ENCODE assay signal across 19 mouse cellular contexts in the genomic region with DNA sequence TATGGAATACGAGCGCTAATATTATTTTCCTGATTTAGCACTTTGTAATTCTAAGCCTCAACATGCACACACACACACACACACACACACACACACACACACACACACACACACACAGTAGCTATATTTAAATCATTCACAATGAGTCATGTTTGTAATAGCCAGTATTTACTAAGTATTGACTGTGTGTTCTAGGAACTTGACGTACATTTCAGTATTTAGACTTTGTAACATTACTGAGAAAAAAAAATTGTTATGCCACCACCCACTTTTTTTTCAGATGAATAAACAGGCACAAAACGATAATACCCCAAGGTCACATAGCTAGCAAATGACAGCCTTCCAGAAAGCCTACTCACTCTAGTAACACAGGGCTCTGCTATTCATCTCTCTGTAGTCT.
"Had no signal": no experiment of that assay in that cellular context is flagged by ENCODE, and none has a peak within 500 bp of the region (broad histone marks: within the 10 kb centered on the region; RNA-seq: fewer than 3 reads in every experiment).

No protein-coding gene starts in this region.

- H3K9ac ChIP-seq: heart, embryonic 13.5 days; heart, embryonic 15.5 days; hindbrain, embryonic 13.5 days; hindbrain, embryonic 15.5 days; kidney, embryonic 15.5 days; limb, embryonic 12.5 days; liver, embryonic 14.5 days had no signal

- H3K4me1 ChIP-seq: hindbrain, embryonic 13.5 days; kidney, embryonic 15.5 days; limb, embryonic 12.5 days had no signal

- H3K4me3 ChIP-seq: heart, adult 2 months; heart, embryonic 13.5 days; heart, embryonic 15.5 days; hindbrain, embryonic 13.5 days; hindbrain, embryonic 15.5 days; kidney, embryonic 15.5 days; left cerebral cortex, adult 2 months; limb, embryonic 10.5 days; limb, embryonic 12.5 days had no signal

- ATAC-seq: hindbrain, postnatal 0 days; intestine, embryonic 16.5 days had no signal

- H3K9me3 ChIP-seq: heart, embryonic 13.5 days; heart, embryonic 15.5 days; hindbrain, embryonic 13.5 days; hindbrain, embryonic 15.5 days; kidney, embryonic 15.5 days; limb, embryonic 10.5 days; limb, embryonic 12.5 days had no signal

- H3K27ac ChIP-seq: heart, adult 2 months; hindbrain, embryonic 13.5 days; hindbrain, embryonic 15.5 days; hindbrain, postnatal 0 days; kidney, embryonic 15.5 days; kidney, postnatal 0 days; left cerebral cortex, adult 2 months; limb, embryonic 10.5 days; limb, embryonic 12.5 days; liver, embryonic 14.5 days had no signal

- DNase-seq: gastrocnemius, postnatal 14 days; gastrocnemius, postnatal 36 days; layer of hippocampus, adult 9-11 months; layer of hippocampus, postnatal 36 days had no signal

- H3K36me3 ChIP-seq: heart, embryonic 13.5 days; heart, embryonic 15.5 days; hindbrain, embryonic 13.5 days; hindbrain, embryonic 15.5 days; kidney, embryonic 15.5 days; limb, embryonic 10.5 days; limb, embryonic 12.5 days had no signal

- H3K4me2 ChIP-seq: heart, embryonic 11.5 days; heart, embryonic 13.5 days; heart, embryonic 15.5 days; hindbrain, embryonic 13.5 days; hindbrain, embryonic 15.5 days; kidney, embryonic 15.5 days; limb, embryonic 12.5 days; liver, embryonic 11.5 days had no signal

- H3K27me3 ChIP-seq: heart, embryonic 13.5 days; heart, embryonic 15.5 days; hindbrain, embryonic 13.5 days; hindbrain, embryonic 15.5 days; kidney, embryonic 15.5 days; limb, embryonic 12.5 days had no signal
